Mouse (Mus musculus) urinary bladder, postnatal 36 days (tissue): Measurements from ENCODE around the gene Fgfr2.

Experiments used
- DNase-seq, 2 experiments: peaks; one replicate each; pipeline ENCODE4 v3.0.0; 2022; ENCODE audit warnings: low spot score in 2 of 2, mixed read lengths in 1 of 2

Gene Fgfr2

DNA sequence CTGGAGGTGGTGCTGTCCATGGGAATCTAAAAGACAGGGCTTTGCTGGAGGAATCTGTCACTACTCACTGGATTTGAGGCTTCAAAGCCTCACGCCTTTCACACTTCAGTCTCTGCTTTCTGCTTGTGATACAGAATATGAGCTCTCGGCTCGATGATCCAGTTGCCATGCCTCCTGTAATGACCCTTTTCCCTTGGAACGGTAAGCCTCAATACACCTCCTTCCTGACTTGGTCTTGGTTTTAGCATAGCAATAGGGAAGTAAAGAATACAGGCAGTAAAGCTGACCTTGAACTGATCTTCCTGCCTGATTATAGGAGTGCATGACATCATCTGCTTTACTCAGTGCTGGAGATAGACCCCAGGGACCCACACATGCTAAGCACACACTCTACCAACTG is 1017.8 kb downstream of the Fgfr2 start:
- no peak for DNase-seq

GRCm38 (mm10) chr7:132098441-132098840 is 1024.7 kb downstream of the Fgfr2 start:
- DNase-seq, result no peak

DNA sequence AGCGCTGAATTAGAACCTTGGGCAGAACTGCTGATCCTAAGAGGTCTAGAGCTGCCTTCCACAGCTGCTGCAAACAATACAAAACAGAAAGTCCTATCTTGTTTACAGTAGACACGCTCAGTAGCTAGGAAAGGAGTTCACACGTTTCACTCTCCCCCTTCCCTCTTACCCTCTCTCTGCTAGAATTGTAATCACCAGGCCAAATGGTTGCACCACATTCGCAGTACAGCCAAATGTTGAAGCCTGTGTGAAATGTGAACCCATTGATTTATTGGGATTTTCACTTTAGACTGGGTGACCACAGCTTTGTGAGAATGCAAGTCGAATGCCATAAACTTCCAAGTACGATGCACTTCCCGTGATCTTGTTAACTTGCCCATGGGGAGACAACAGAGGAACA is 1028.5 kb downstream of the Fgfr2 start:
- DNase-seq, result peak in 1 of 2 experiments; percentile 30

- peak in 1 of 2 experiments; percentile 17 for DNase-seq
Observed at GRCm38 (mm10) chr7:132091551-132091950, 1031.6 kb downstream of the Fgfr2 start.

GRCm38 (mm10) chr7:132088606-132089005 is 1034.5 kb downstream of the Fgfr2 start:
- no peak for DNase-seq

GRCm38 (mm10) chr7:132088181-132088580 is 1035.0 kb downstream of the Fgfr2 start:
- DNase-seq, result peak in 1 of 2 experiments; percentile 31

- DNase-seq, result no peak
Observed at GRCm38 (mm10) chr7:132075825-132076224, 1047.3 kb downstream of the Fgfr2 start.

- DNase-seq, result no peak
Observed at GRCm38 (mm10) chr7:132074503-132074902, 1048.6 kb downstream of the Fgfr2 start.

GRCm38 (mm10) chr7:132070877-132071625 is 1052.1 kb downstream of the Fgfr2 start:
- DNase-seq, result no peak

DNA sequence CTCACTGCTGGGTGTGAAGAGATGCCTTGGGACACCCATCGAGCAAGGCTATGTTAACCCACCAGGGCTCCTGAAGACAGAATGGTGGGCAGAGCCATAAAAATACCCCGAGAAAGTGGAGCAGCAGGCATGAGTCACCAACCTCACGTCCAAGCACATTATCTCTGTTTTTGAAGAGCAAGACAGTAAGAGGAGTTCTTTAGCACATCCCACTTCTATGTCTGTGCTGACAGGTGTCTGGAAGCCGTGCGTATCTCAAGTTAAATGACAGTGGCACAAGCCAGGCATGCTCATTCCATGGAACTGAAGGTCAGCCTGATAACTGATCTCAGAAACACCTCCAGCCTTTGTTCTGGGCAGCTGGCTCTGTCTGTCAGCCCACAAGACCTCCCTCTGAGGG is 1055.2 kb downstream of the Fgfr2 start:
- no peak for DNase-seq

DNA sequence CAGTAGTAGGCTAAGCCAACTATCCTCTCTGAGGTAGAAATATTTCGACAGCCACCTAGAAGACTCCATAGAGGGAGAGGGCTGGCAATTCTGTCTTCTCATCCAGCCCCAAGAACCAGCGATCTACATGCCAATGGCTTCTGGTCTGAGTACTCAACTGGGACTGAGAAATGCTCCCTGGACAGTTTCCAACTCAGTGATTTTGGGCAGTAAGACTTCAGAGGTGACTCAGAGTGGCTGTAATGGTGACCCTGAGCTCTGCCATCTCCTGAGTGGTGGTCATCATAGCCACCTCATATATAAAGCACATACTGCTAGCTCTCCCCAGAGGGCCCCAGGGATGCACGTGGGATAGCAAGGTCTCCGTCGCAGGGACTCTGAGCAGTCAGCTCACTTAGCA is 1055.6 kb downstream of the Fgfr2 start:
- no peak for DNase-seq

DNA sequence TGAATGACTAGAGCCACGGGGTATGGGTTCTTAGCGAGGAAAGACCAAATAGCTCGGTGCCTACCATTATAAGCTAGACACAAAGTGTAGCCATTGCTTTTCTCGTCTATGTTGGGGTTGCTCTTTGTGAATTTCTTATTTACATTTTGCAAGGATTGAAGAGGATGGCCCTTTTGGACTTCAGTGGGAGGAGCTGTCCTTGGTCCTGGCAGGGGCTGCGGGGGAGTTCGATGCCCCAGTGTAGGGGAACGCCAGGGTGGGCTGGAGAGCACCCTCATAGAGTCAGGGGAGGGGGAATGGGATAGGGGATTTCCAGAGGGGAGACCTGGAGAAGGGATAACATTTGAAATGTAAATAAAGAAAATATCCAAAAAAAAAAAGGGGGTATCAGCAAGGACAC is 1063.0 kb downstream of the Fgfr2 start:
- DNase-seq, result no peak

GRCm38 (mm10) chr7:132056565-132056964 is 1066.6 kb downstream of the Fgfr2 start:
- no peak for DNase-seq

DNA sequence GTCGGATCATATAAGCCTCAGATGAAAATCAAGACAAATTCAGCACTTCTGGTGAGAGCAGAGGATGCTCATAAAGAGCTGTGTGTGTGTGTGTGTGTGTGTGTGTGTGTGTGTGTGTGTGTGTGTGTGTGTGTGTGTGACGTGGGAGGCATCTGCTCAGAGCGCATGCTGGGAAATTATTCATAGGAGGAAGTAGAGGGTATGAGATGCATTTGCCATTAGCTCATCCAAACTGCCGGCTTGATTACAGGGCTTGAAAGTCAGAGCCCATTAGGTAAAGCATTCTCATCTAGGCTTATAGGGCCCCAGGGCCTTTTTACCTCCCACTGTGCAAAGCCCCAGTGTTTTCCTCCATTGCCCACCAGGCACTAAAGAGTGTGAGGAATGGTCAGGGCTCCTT is 1076.5 kb downstream of the Fgfr2 start:
- DNase-seq, result no peak

GRCm38 (mm10) chr7:132031940-132032531 is 1091.1 kb downstream of the Fgfr2 start:
- DNase-seq, result no peak

DNA sequence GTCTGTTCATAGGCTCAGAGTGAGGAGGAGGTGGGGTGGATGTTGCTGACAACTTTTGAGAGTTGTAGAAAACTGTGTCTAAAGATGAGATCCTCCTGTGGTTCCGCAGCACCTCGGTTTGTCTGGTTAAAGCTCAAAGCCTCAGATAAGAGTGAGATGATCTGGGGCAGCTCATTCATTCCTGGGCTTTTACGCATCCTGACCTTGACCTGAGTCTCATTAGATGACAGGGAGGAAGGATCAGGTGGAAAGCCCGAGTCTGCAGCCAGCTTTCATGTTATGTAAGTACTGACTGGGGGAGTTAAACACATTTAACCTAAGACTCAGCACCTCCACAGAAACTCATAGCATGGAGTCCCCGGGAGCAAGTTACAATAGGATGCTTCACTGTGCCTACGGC is 1096.5 kb downstream of the Fgfr2 start:
- no peak for DNase-seq

DNA sequence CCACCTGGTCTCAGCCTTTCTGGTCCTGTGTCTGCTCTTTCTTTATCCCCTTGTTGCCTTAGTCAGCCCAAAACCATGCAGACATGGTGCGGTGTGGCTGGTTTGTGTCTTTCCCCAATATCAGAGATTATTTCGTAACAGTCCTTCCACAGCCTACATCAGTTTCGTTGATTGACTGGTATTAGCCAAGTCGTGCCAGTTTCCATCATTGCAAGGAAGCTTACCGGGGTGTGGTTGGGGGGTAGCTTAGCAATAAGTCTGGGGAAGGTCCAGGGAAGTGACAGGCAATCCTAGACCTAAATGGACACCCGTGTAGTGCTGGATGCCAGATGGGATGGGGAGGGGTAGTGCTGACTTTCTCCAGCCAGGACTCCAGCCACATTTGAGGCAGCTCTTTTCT is 1097.6 kb downstream of the Fgfr2 start:
- no peak for DNase-seq

- no peak for DNase-seq
Observed at GRCm38 (mm10) chr7:132015933-132016332, 1107.2 kb downstream of the Fgfr2 start.

DNA sequence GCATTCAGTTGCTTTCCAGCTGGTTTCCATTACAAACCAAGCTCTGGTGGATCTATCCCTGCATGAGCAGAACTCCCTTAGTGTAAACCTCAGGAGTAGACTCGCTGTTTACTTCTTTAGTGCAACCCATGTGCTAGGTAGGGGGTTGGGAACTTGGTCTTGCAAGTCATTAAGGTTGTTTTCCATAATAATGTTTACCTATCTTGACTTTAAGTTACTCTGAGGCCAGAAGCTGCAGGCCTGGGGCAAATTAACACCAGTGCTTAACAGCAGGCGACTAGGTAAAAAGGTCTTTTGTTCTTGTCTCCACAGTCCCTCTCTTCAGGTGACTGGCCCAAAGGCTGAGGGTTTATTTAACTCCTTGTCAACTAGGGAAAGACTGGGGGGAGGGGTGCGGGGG is 1108.0 kb downstream of the Fgfr2 start:
- DNase-seq, result no peak

DNA sequence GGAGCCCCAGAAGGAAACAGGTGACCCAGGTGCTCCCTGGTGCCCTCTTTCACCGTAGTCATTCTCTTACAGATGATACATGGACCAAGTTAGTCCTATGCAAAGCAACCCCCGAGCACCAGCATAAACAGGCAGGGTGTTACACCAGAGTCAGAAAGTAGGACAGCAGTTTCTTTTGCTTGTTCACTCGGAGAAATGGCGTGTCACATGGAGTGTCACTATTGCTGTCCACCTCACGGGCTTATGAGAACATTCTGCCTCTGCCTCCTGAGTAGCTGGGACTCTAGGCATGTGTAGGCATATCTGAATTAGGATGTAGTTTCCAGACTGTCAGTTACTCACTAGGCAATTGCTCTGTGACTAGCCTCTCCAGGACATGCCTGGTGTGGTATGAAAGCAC is 1109.2 kb downstream of the Fgfr2 start:
- no peak for DNase-seq

DNA sequence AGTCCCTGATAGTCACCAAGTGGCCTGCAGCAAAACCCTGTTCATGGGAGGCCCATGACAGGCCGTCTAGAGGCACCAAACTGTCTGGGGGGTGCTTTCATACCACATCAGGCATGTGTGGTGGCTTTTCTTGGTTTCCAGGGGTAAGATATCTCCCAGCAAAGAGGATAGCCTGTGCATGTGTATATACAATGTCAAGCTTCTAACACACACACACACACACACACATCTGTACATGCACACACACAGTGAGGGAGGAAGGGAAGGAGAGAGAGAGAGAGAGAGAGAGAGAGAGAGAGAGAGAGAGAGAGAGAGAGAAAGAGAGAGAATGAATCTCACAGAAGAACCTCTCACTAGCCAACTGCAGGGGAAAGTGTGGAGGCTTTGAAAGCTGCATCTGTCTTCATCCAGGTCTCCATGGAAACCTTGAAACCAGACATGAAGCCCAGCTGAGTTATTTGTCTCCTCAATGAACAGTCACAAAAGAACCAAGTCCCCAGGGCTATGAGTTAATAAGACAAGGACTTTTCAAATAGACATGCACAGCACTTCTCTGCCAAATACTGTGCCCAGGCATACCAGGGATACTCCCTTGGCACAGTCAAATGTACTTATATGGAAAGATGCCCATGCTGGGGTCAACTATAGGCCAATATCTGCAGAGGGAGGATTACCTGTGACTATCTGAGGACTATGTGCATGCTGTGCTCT is 1110.0 kb downstream of the Fgfr2 start:
- DNase-seq, result no peak

GRCm38 (mm10) chr7:132009002-132009401 is 1114.1 kb downstream of the Fgfr2 start:
- no peak for DNase-seq
